Mouse (Mus musculus): ENCODE measurements at regions not wholly inside any gene's neighbourhood (a gene's known extent, or its start where the extent isn't known, plus 50 kb on each side); places are given as distances from the start of the nearest gene placed in this dataset.

- no peak for TF ChIP-seq POLR2A (IDR thresholded peaks at IDR 0.05; ENCODE audit: low read depth, low read length)
- no peak for TF ChIP-seq CTCF (conservative IDR thresholded peaks at IDR 0.05 in 1 of 2, IDR thresholded peaks at IDR 0.05 in 1 of 2; ENCODE audit: low read depth in 2 of 2, low read length in 2 of 2)
- no peak for TF ChIP-seq ZMIZ1 (IDR thresholded peaks at IDR 0.05; ENCODE audit: low read depth, low read length)
Measured at GRCm38 (mm10) chr6:50818891-50819541, 164.8 kb upstream of the Npvf start.
